Mouse (Mus musculus) forebrain, embryonic 12.5 days (tissue): ENCODE measurements around the gene Fcrlb. TPM values are rescaled to one million over a fixed set of nuclear protein-coding genes. Genes with fewer than 3 reads are reported as not detected.

Experiments
- ATAC-seq: fragments of 200-750 bp; cut with Nextera tagmentation; 2 replicates; pipeline ENCODE4 v1.8.0; 2017; ENCODE audit warnings: moderate TSS enrichment; ENCODE audit not compliant: low FRiP score
- H3K27ac ChIP-seq: fragments of 300-500 bp; sonication (generic); 2 replicates; pipeline ENCODE4 v1.5.1; 2016; ENCODE audit warnings: mild to moderate bottlenecking
- H3K27me3 ChIP-seq: fragments of 300-500 bp; sonication (generic); 2 replicates; pipeline ENCODE4 v1.6.1; 2016; ENCODE audit warnings: mild to moderate bottlenecking
- H3K36me3 ChIP-seq: fragments of 300-500 bp; sonication (generic); replicated peaks from 2 replicates; pipeline ENCODE4 v1.6.1; 2016; ENCODE audit warnings: mild to moderate bottlenecking
- H3K4me1 ChIP-seq: fragments of 300-500 bp; sonication (generic); 2 replicates; pipeline ENCODE4 v1.6.1; 2016
- H3K4me2 ChIP-seq: fragments of 300-500 bp; sonication (generic); 2 replicates; pipeline ENCODE4 v1.6.1; 2016; ENCODE audit warnings: mild to moderate bottlenecking, moderate library complexity
- H3K4me3 ChIP-seq: fragments of 300-500 bp; sonication (generic); replicated peaks from 2 replicates; pipeline ENCODE4 v1.5.1; 2016; ENCODE audit warnings: mild to moderate bottlenecking
- H3K9ac ChIP-seq: fragments of 300-500 bp; sonication (generic); 2 replicates; pipeline ENCODE4 v1.6.1; 2016; ENCODE audit warnings: mild to moderate bottlenecking
- H3K9me3 ChIP-seq: fragments of 300-500 bp; sonication (generic); 2 replicates; pipeline ENCODE4 v1.6.1; 2016
- WGBS: fragments of 180-500 bp; shearing (Covaris S2); methylation state at CpG from one replicate; pipeline ENCODE4 v1.1.7; 2016; 5-methylcytosine and 5-hydroxymethylcytosine counted together
- polyA plus RNA-seq: library from polyadenylated mRNA; unstranded; fragments of >200 nt; fragmentation: Nextera tagmentation; extraction: Ambion mirVana; gene quantifications from 2 replicates; pipeline ENCODE4 v1.2.1, GENCODE M21; 2016

Gene Fcrlb
- polyA plus RNA-seq, 1 experiment from 2014 or later: not detected

- Histone ChIP-seq H3K9ac (no peak overlapping the region), H3K4me2 (no peak overlapping the region), H3K27me3 (no peaks in the 10 kb centered on the region), H3K27ac (no peak overlapping the region), H3K4me3 (no peak overlapping the region), H3K4me1 (peaks cover 9% of the 10 kb centered on the region), H3K36me3 (no peaks in the 10 kb centered on the region), H3K9me3 (no peaks in the 10 kb centered on the region)
- ATAC-seq: no peak
These were observed 48.5 kb downstream of the Fcrlb start for GRCm38 (mm10) chr1:170864234-170864633.

GRCm38 (mm10) chr1:170863033-170863432, 49.7 kb downstream of the Fcrlb start:
- no peak overlapping the region for H3K27ac ChIP-seq
- no peaks in the 10 kb centered on the region for H3K36me3 ChIP-seq
- H3K4me3 ChIP-seq: no peak overlapping the region
- no peak overlapping the region for H3K4me2 ChIP-seq
- H3K9me3 ChIP-seq: no peaks in the 10 kb centered on the region
- no peak for ATAC-seq
- peaks cover 9% of the 10 kb centered on the region for H3K4me1 ChIP-seq
- H3K9ac ChIP-seq: no peak overlapping the region
- H3K27me3 ChIP-seq: no peaks in the 10 kb centered on the region
- WGBS: 81% methylated on average over 4 of the region's 4 CpGs

- H3K9ac ChIP-seq: no peak overlapping the region
- H3K27ac ChIP-seq: no peak overlapping the region
- no peak overlapping the region for H3K4me2 ChIP-seq
- ATAC-seq: no peak
- H3K4me3 ChIP-seq: no peak overlapping the region
- no peaks in the 10 kb centered on the region for H3K9me3 ChIP-seq
- 68% methylated on average over 3 of the region's 3 CpGs for WGBS
- H3K27me3 ChIP-seq: no peaks in the 10 kb centered on the region
- H3K4me1 ChIP-seq: peaks cover 9% of the 10 kb centered on the region
- no peaks in the 10 kb centered on the region for H3K36me3 ChIP-seq
These were observed 50.4 kb downstream of the Fcrlb start for GRCm38 (mm10) chr1:170862435-170862717.

- H3K9ac ChIP-seq: no peak overlapping the region
- H3K9me3 ChIP-seq: no peaks in the 10 kb centered on the region
- no peaks in the 10 kb centered on the region for H3K36me3 ChIP-seq
- no peak for ATAC-seq
- H3K4me1 ChIP-seq: peaks cover 6% of the 10 kb centered on the region
- H3K27me3 ChIP-seq: no peaks in the 10 kb centered on the region
- no peak overlapping the region for H3K4me2 ChIP-seq
- H3K4me3 ChIP-seq: no peak overlapping the region
- H3K27ac ChIP-seq: no peak overlapping the region
- WGBS: 86% methylated on average over 13 of the region's 13 CpGs
These were observed 50.9 kb downstream of the Fcrlb start for GRCm38 (mm10) chr1:170861671-170862434.

GRCm38 (mm10) chr1:170858872-170859271, 53.9 kb downstream of the Fcrlb start:
- Histone ChIP-seq H3K27me3 (no peaks in the 10 kb centered on the region), H3K9me3 (no peaks in the 10 kb centered on the region), H3K4me3 (no peak overlapping the region), H3K4me1 (no peaks in the 10 kb centered on the region), H3K9ac (no peak overlapping the region), H3K36me3 (no peaks in the 10 kb centered on the region), H3K4me2 (no peak overlapping the region), H3K27ac (no peak overlapping the region)
- 93% methylated on average over 2 of the region's 2 CpGs for WGBS
- no peak for ATAC-seq

GRCm38 (mm10) chr1:170857369-170857768, 55.4 kb downstream of the Fcrlb start:
- Histone ChIP-seq H3K9me3 (no peaks in the 10 kb centered on the region), H3K27me3 (no peaks in the 10 kb centered on the region), H3K4me1 (no peaks in the 10 kb centered on the region), H3K27ac (no peak overlapping the region), H3K9ac (no peak overlapping the region), H3K4me2 (no peak overlapping the region), H3K36me3 (no peaks in the 10 kb centered on the region), H3K4me3 (no peak overlapping the region)
- no peak for ATAC-seq
- 76% methylated on average over 2 of the region's 2 CpGs for WGBS

Other genes starting within 250 kb of the Fcrlb start
- 8.7 and 8.9 TPM in 2 replicates for gene Atf6, start 45.2 kb downstream of the Fcrlb start, polyA plus RNA-seq
- gene Gm26620, start 27.9 kb downstream of the Fcrlb start, polyA plus RNA-seq: not detected in 2 replicates
- gene Dusp12, start 27.4 kb downstream of the Fcrlb start, polyA plus RNA-seq: 28.6 and 33.3 TPM in 2 replicates
- gene Fcrla, start 14.6 kb upstream of the Fcrlb start, polyA plus RNA-seq: not detected in 2 replicates
- gene Fcgr2b, start 63.6 kb upstream of the Fcrlb start, polyA plus RNA-seq: 0.24 TPM in 1 of 2 replicates, not detected in the other
- 0.26 and 0.31 TPM in 2 replicates for gene Fcgr4, start 106.0 kb upstream of the Fcrlb start, polyA plus RNA-seq
- 4.8 and 4.9 TPM in 2 replicates for gene Fcgr3, start 152.0 kb upstream of the Fcrlb start, polyA plus RNA-seq
- gene Cfap126, start 201.0 kb upstream of the Fcrlb start, polyA plus RNA-seq: 3.9 and 5.2 TPM in 2 replicates
- 218 and 236 TPM in 2 replicates for gene Sdhc, start 237.7 kb upstream of the Fcrlb start, polyA plus RNA-seq
- gene Mpz, start 237.8 kb upstream of the Fcrlb start, polyA plus RNA-seq: 0.54 and 1.0 TPM in 2 replicates